Mouse (Mus musculus): ENCODE measurements around the gene 1700016K19Rik.

Gene 1700016K19Rik

DNA sequence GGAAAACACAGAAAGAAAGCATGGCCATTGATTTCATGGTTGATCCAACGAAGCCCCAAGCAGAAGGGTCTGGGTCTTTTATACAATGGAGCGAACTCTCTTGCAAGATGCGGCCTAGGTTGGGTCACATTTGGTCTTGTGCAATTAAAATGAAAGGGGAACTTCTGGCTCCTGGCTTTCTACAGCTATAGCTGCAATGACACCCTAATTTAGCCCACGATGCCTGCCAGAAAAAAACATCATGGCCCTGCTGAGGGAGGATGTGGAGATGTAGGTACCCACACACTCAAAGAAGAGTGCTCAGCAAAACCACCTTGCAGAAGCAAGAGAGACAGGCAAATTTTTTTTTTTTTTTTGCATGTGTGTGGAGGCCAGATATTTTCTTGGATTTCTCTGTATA lies 34.1 kb downstream of the 1700016K19Rik start:
- DNase-seq (ENCODE audit: low spot score) = no peak

DNA sequence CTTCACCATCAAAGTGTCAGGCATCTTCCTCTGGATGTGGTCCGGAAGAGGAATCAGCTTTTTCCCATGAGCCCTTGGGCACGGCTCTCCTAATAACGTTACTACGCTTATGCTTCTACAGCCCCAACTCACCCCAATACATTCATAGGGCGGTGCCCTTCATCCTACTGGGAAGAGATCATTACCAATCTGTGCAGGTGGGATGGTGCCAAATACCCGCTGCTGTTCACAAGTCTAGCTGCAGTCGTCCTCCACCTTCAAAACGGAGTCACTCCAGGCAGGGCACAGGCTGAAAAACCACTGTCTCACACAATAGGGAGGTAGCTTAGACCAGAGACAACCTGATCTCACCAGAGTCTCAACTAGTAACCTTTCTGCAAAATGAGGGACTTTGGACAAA lies 35.5 kb downstream of the 1700016K19Rik start:
- no peak for DNase-seq (ENCODE audit: low spot score)

DNA sequence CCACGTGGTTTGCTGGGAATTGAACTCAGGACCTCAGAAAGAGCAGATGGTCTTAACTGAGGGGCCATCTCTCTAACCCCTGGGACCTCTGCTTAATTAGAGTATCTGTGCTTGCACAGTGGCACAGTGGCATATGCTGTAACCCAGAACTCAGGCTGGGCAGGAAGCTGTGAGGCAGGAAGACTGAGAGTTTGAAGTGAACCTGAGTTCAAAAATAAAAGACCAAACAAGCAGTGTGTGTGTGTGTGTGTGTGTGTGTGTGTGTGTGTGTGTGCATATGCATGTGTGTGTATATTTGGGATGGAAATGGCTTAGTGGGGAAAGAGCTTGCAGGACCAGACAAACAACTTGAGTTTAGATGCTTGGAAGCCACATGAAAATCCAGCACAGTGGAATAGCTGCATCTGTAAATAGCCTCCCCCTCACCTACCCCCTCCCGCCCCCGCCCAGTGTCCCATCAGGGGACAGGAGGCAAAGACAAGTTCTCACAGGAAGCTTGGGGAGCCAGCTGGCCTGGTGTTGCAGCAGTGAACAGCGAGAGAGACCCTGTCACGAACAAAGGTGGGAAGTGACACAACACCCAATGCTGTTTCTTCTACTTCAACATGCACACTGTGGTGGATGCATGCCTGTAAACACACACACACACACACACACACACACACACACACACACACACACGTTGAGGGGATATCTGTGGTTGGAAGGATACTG lies 38.0 kb downstream of the 1700016K19Rik start:
- no peak for DNase-seq (ENCODE audit: low spot score)

DNA sequence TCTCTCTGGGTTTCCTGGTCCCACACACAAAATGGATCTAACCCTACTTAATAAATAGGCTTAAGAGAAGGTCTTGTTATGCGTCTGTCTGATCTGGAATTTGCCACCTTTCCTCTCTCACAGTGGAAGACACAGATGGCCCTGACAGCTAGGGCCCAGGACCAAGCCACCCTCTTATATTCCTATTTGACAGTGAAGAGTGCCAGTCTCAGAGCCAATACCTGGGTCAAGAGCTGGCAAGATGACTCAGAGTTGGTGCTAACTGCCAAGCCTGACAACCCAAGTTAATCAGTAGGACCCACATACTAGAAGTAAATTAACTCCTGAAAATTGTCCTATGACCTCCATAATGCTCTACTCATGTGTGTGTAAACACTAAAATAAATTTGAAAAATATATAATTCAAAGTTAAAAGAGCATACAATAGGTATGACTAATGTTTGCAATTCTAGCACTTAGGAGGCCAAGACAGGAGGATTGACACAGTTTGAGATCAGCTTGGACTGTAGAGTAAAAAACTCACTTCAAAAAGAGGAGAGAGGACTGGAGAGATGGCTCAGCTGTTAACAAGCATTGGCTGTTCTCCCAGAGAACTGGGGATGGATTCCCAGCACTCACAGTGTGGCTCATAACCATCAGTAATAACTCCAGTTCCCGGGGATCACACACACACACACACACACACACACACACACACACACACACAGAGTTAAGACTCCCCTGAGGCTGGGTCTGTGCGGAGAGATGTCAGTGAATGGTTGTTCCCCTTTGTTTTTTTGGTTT lies 39.8 kb downstream of the 1700016K19Rik start:
- no peak for DNase-seq (ENCODE audit: low spot score)

DNA sequence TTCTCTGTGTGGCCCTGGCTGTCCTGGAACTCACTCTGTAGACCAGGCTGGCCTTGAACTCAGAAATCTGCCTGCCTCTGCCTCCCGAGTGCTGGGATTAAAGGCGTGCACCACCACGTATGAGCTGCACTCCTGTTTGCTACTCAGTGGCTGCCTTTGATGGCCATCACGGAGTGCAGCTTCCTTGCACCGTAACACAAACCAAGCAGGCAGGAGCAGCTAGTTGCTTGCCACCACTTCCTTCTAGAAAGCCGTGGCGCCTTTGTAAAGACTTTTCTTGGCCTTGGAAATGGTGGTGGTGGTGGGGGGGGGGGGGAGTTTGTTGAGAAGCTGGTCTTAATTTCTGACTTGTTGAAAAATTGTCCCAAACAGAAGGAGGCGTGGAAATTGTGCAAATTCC lies 40.4 kb downstream of the 1700016K19Rik start:
- no peak for DNase-seq (ENCODE audit: low spot score)

DNA sequence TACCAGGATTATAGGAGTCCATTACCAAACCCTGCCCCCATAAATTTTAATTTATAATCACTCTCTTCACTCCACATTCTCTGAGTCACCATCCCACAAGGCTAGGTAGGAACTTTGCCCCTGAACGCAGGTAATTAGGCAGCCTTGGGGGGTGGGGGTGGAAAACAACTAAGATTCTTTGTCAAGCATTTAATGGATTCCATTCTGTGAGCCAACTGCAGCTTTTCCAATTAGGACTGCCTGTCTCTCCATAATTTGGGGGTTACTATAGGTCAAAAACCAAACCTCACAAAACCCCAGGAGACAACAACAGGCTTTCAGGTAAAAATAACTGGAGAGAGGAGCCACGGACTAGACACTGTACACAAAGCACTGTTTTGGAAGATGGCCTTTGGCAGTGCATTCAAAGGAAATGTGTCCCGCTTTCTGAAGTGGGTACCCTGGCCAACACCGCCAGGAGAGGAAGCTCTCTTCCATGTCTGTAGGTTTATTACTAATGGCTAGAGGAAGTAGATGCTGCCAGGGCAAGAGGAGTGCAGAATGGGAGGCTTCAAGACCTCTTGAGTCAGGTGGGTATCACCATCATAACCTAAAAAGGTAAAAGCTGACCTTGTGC lies 41.2 kb downstream of the 1700016K19Rik start:
- DNase-seq (ENCODE audit: low spot score) = no peak

DNA sequence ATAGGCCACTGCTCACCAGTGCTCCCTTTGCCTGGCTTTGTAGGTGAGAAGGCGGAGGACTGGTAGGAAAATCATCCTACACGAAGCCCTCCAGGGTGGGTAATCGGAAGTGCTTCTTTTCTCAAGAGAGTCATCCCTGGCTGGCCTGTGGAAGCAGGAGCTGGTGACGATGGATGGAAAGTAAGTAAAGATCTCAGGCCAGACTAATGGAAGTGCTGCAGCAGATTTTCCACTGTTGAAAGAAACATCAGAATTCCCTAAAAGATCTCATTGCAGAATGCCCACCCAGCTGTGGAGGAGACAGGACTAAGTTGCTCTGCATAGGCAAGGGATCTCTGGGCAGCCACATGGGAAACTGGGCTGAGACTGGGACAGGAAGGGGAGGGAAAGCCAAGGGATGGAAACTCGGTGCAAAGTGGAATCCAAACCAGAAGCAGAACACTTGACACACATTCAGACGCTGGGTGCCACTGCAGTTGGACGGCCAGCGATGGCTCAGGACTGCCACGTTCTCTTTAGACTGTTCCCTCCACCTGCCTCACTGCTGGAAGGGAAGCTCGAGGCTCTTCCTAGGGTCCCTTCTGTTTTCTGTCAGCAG lies 42.4 kb downstream of the 1700016K19Rik start:
- DNase-seq (ENCODE audit: low spot score) = no peak

DNA sequence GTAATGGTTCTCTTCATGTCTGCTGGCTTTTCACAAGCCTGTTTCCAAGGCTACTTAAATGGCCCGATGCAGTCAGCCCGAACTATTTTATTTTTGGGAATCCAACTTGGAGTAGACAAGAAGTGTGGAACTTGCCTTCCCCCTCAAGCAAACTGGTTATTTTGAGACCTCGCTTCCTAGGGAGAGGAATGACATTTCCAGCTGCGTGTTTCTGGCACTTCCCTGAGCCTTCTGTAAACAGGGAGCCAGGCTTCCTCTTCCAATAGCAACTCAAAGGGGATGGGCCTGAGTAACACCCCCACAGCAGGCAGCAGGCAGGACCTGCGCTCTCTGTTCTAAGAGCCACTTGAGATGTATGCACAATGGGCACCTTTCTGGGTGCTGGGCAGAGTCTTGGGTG lies 43.2 kb downstream of the 1700016K19Rik start:
- no peak for DNase-seq (ENCODE audit: low spot score)

DNA sequence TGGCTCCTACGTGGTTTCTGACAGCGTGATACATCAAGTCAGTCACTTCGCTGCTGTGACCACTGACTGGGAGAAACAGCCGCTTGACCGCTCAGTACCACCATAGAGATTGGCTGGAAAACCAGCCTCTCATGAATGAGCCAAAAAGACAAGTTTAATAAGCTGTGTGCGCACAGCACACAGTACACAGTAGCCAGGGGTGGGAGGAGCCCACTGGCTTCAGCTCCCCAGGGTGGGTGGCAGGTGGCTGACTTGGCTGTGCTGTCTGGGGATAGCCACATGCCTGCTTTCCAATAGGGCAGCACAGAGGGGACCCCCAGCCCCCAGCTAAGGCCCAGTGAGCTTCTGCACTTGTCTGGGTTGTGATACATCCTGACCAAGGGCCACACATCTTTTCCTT lies 44.8 kb downstream of the 1700016K19Rik start:
- no peak for DNase-seq (ENCODE audit: low spot score)

DNA sequence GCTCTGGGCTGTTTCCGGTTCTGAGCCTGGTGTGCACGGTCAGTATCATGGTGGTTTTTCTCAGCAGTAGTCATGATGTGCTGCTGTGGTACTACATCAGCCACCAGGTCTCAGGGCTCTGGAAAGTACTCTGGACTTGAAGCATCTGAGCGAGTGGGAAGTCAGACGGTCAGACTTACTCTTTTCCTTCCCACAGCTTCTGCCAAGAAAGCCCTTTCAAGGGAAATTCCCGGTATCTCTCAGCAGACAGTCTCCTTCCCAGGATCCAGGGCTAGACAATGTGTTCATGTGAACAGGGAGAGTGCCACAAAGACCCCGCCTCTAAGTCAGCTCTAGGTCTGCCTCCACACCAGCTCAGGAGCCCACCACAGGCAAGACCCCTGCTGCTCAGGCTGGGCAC lies 45.7 kb downstream of the 1700016K19Rik start:
- no peak for DNase-seq (ENCODE audit: low spot score)

DNA sequence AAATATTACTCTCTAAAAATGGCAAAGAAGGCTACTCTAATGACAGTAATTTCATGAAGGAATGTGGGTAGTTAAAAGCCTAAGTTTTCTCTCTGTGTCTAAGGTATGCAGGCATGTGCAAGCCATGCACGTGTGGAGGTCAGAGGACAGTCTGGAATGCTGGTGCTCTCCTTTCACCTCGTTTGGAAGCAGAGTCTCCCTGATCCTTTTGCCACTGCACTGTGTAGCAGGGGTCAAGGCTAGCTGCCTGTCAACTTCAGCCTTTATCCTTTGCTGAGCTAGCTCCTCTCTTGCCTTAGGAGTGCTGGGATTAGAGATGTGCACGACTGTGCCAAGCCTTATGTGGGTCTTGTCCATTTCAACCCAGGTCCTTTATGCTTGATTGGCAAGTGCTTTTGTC lies 50.8 kb downstream of the 1700016K19Rik start:
- DNase-seq (ENCODE audit: low spot score) = no peak

DNA sequence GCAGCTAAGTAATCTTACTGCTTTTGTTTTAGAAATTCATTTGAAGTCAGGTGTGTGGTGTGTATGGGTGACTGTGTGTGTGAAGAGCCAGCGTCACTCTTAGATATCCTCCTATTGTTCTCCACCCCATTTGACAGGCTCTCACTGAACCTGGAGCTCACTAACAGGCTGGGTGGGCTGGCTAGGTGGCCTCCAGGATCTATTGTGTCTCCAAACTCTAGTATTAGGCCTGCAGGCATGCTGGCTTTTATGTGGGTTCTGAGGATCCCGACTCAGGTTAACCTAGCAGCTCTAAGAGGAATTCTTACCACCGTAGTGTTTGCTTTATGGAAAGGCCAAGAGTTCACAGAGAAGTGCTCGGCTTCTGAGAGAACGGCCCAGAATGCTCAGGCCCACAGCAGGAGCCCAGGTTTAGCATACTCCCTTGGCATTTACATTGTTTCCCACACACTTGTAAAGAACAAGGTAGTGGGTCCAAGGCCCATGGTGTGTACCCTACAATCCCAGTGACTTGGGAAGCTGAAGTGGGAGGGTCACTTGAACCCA lies 51.3 kb downstream of the 1700016K19Rik start:
- DNase-seq (ENCODE audit: low spot score) = no peak

DNA sequence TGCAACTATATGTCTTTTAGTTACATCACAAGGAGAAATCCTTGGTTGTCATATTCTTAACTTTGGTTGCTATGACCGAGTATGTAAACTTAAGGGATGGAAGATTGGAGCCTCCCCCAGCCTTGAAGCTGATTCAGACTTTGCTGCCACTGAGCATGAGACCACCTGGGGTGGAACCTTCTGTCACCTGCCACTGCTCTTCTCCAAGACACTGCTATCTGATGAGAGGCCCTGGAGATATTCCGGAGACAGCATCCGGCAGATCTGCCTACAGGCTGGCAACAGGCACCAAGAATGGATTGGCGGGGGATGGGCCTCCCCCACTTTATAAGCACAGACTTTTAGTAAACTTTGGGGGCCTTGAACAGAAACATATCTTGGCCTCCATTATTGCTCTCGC lies 52.8 kb downstream of the 1700016K19Rik start:
- no peak for DNase-seq (ENCODE audit: low spot score)
